Mouse (Mus musculus) E14TG2a.4 (cell line): Measurements from ENCODE around the gene Gng7.

Experiments used
- CTCF ChIP-seq: conservative IDR thresholded peaks from 2 replicates; pipeline ENCODE4 v1.5.1; 2014; ENCODE audit warnings: low read length
- NANOG ChIP-seq: IDR thresholded peaks from 2 replicates; pipeline ENCODE4 v1.6.1; 2014; ENCODE audit warnings: borderline replicate concordance, low read length, mixed read lengths
- POU5F1 ChIP-seq: IDR thresholded peaks from 2 replicates; pipeline ENCODE4 v1.6.1; 2014; ENCODE audit warnings: low read length, borderline replicate concordance

- no peak for TF ChIP-seq CTCF
- TF ChIP-seq NANOG: no peak
- no peak for TF ChIP-seq POU5F1
These were observed 28.0 kb downstream of the Gng7 start for GRCm38 (mm10) chr10:80986754-80987153.
